Mouse (Mus musculus) right cerebral cortex, postnatal 25 days (tissue): ENCODE measurements at regions not wholly inside any gene's neighbourhood (a gene's known extent, or its start where the extent isn't known, plus 50 kb on each side); places are given as distances from the start of the nearest gene placed in this dataset.

ENCODE experiments used
- DNase-seq: peaks from one replicate; pipeline ENCODE4 v3.0.0; 2022

DNA sequence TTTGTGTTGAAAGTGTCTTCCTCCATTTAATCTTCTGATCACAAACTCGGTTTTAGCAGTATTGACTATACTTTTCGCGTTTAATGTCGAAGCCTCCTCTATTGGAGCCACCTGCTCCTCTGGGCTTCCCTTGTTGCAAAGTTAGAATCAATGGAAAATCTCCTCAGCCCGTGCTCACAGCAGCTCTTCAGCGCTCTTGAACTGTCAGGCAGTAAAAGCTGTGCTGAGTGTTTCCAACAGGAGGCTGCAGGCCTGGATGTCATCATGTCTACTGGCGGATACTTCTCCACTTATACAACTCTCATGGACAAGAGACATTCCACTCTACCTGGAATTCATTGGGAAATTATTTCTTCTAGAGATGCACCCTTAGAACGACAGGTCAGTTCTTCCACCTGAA is 380.4 kb upstream of the Crim1 start:
- no peak for DNase-seq

DNA sequence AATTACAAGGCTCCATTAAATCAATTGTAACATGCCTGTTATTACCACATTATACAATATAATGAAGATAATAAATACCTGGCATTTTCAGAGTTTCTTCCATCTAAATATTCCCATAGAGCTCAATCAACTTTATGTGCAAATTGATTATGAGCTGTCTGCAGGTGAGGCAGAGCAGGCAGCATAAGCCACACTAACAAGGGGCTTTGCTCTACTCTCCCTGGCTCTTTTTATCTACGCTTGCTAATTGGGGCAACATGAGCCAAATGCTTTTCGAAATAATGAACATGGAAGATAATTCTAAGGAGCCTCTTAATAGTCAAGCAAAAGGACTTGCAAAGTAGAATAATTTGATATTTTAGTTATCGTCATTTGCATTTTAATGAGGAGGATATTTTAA is 356.1 kb upstream of the Crim1 start:
- DNase-seq: no peak

DNA sequence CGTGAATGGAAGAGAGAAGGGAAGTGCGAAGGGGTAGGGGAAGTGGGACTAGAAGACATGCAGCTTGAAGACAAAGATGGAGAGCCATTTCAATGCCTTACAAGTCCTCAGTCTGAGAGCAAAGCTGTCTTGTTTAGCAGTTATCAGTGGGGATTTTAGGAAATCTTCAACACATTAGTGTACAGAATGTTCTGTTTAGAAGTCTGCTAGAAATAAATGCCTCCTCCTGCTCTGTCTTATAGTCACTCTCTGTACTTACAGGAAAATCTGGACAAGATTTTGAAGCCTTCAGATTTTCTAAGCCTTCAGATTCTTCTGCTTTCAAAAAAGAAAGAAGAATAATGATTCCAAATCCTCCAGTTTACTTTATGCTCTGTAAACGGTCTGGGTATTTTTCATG is 325.6 kb upstream of the Crim1 start:
- DNase-seq: no peak

DNA sequence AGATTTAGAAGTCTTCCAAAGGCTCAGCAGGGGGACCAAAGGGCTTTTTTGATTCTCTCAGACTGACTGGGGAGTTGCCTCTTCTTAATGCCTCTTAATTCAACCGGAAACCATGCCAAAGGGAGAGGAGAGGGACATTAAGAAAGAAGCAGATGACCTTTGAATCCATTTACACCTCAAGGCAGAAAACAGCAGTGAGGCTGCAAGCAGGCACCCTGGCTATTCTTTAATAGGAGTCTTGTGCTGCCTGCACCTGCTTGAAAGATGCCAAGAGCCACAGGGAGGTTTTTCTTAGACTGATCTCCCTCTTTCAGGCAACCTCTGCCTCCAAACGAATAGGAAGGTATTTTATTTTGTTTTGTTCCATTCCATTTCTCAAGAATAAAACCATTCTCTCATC is 323.0 kb upstream of the Crim1 start:
- no peak for DNase-seq

DNA sequence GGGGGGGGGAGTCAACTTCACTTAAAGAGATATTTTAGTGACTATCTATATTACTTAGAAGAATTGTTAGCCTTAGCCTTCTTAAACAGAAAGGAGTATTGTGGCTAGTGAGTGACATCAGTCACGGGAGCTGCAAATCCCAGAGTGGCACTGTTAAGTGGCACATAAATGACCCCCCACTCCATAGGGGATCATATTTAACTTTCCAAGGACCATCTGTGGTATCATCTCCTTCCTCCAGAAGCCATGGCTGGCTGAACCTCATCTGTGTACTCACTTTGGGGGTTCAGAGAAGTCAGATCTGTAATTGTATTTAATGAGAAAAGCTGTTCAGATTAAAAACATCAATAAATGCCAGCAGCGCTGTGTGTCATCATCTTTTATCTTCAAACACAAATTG is 314.9 kb upstream of the Crim1 start:
- no peak for DNase-seq

DNA sequence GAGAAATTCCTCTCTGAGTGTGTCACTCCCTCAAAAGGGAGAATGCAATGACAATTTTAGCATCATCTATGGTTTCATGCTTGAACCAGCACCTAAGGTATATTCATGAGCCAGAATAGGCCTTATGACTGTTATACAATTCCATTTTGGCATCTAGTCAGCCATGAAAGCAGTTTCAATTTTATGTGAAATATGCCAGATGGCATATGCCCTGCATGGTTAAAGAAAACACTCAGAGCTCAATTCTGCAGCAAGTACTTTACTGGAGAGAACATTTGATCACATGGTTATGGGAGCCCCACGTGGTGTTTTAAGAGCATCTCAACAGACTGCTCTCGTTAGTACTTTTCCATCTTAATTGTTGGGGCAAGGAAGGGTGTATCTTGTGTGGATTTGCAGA is 310.9 kb upstream of the Crim1 start:
- peak; percentile 11 for DNase-seq

DNA sequence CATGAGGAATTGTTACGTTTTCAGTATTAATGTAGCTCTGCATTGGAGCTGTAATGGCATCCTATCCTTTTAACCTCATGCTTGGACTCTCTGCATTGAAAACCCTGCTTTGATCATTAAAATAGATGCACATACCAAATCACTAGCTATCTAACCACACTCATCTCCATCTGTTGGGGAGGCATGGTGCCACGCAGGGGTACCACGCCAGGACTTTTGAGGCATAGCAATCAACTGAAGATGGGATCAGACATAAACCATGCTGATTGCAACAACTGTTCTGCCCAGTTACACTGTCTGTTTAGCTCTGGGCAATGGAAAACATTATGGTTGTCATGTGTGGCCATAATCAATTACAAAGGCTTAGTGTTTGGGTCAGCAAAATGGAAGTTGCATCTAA is 295.6 kb upstream of the Crim1 start:
- no peak for DNase-seq

DNA sequence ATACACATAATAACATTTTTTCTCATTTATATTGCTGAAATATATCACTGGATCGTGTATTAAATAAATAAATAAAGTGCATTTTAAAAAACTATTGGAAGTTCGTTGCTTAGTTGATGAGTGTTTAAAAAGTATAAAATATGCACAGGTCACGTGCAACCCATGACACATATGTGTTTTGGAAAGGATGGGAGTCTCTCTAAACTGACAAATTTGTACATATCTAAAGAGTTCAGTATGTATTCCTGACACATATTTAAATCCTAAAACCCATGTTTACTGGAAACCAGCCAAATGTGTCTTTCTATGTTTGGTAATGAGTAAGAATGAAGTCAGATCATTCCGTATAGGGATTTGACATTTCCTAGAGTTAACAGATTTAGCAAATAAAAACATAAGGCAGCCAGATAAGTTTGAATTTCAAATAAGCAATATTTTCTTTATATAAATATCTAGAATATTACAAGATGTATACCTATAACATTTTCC is 286.0 kb upstream of the Crim1 start:
- no peak for DNase-seq

DNA sequence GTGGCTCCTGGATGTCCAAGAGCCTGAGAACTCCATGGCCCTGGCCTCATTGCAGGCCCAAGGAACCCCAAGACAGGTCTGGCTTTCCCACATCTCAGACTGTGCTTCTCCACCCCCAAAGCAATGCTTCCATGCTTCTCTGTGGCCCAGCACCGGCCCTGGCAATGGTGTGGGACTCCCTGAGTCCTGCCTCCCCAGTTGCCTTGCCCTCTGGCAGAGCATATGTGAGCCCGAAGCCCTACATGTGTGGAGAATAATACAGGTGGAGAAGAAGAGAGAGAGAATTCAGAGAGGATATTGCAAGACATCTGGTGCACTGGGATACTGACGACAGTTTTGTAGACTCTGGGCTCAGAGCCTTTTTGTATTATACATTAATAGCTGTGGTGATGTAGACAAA is 269.8 kb upstream of the Crim1 start:
- DNase-seq: no peak

DNA sequence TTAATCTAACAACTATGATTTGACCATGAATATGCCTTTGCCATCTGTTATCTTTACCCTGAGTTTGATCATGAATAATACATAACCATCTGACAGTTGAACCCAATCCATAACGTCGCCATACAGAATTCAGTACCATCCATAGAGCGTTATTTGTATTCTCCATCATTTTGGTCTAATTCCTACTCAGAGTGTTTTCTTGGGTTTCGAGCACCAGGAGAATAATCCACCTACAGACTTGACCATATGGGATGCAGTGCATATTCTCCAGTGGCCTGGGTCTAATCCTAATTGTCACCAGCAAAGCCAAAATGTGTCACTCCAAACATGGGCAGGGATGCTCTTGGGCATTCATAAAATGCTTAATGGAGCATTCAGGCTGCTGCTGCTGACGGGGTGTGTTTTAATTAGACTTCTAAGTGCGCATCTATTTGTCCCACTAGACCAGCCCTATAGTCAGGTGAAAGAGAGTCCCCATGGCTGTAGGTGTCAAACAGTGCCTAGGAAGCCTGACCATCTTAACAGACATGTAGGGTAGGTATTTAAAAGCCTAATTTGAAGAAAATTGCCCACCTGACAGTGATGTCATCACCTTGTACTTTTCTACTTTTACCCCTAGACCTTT is 269.0 kb upstream of the Crim1 start:
- DNase-seq: no peak

DNA sequence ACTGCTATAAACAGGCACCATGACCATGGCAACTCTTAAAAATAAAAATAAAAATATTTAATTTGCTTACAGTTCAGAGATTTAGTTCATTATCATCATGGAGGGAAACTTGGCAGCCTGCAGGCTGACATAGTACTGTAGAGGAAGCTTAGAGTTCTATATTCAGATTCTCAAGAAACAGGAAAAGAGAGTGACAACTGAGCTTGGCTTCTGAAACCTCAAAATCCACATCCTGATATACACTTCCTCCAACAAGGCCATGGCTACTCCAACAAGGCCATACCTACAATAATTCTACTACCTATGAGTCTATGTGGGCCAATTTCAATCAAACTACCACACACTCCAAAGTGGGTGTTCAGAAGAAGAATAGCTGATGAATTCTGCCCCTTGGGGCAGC is 266.9 kb upstream of the Crim1 start:
- no peak for DNase-seq

DNA sequence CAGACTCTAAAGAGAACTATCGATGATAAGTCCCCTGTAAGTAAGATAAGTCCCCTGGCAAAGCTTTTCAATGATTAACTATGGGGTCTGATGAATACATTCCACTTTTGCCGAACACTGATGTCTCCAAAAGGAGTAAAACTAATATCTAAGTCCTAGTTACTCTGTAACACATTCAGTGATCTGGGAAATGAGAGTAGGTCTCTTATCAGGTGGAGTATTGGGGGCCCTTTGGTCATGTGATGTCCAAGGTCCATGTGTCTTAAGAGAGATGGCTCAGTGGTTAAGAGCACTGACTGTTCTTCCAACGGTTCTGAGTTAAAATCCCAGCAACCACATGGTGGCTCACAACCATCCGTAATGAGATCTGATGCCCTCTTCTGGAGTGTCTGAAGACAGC is 242.0 kb upstream of the Crim1 start:
- no peak for DNase-seq

DNA sequence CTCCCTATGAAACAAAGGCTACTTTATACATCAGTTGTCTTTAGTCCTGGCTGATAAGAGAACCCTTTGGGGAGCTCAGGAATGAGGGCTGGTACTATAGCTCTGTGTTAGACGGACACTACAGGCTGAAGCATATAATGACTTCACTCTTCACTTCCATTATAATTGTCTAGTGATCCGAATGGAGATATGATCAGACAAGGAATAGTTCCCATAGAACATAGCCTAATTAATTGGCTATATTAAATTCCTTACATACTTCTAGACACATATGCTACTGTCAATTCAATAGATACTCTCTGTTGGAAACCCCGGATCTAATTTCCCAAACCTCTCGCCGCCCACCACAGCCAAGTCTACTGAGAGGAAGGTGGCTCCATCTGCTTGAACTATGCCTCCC is 238.8 kb upstream of the Crim1 start:
- DNase-seq: no peak

DNA sequence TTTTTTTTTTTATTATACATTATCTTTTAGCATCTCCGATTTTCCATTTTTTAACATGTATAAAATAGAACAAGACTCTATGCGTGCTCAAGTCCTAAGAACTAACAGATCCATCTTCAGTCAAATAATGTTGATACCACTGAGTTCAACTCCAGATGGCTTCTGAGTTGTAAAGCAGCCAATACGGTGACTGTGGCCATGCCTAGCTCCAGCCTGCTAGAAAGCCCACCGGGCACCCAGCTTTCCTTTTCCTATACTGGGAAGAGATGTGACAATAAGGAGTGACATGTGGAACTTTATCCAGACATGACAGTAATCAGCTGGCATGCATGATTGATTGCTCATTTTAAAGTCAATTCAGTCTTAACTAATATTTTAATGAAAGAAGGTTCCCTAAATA is 236.7 kb upstream of the Crim1 start:
- DNase-seq: no peak

DNA sequence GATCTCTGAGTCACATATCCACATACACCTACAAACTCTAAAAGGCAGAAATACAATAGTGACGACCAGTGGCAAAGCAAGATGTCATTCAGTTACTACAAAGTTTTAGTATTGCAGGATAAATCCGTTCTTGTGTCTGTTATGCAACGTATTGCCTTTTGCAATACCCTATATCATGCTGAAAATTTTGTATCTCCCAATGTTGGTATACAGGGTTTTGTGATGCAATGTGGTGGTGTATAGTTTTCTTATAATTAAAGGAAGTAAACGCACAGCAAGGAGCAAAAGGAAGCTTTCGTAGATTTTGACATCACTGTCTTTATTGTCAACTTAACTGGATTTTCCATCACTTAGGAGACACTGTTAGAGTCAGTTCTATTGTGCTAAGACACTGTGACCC is 231.5 kb upstream of the Crim1 start:
- DNase-seq: no peak

DNA sequence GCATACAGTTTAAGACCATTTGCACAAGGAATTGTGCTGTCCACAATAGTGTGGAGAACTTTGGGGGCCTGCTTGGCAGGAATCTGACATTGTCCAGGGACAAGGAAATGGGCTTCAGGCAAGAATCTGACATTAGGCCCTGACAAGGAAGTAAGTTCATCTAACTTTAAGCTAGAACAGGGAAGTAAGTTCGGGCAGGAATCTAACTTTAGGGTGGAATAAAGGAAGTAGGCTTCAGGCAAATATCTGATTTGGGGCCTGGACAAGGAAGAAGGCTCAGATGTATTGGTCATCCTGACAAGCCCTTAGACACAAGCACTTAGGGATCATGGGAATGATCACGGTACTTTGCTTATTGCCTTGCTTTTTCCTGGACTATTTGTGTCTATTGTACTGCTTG is 230.9 kb upstream of the Crim1 start:
- no peak for DNase-seq
